Mouse (Mus musculus) spleen, adult 2 months (tissue): ENCODE data around the gene Gsk3a. TPM values are rescaled to one million over a fixed set of nuclear protein-coding genes. Genes with fewer than 3 reads are reported as not detected.

Experiments used
- DNase-seq, 2 experiments: peaks; one replicate each; pipeline versions ENCODE4 v3.0.0 to v3.0.0-alpha.2; 2012 to 2021; ENCODE audit warnings: low spot score in 2 of 2, low read depth in 1 of 2
- H3K27ac ChIP-seq: fragments of 200-500 bp; 2 replicates; pipeline ENCODE4 v1.5.1; 2012; ENCODE audit warnings: low read length, inconsistent platforms; ENCODE audit not compliant: insufficient read depth
- H3K27me3 ChIP-seq: fragments of 200-500 bp; 2 replicates; pipeline ENCODE4 v1.6.1; 2012; ENCODE audit warnings: mild to moderate bottlenecking, moderate library complexity, low read length, inconsistent platforms; ENCODE audit not compliant: control insufficient read depth, insufficient read depth
- H3K36me3 ChIP-seq: fragments of 200-500 bp; 2 replicates; pipeline ENCODE4 v1.6.1; 2012; ENCODE audit warnings: mild to moderate bottlenecking, low read length, inconsistent platforms; ENCODE audit not compliant: control insufficient read depth, insufficient read depth
- H3K4me1 ChIP-seq: fragments of 200-500 bp; 2 replicates; pipeline ENCODE4 v1.6.1; 2011; ENCODE audit warnings: inconsistent platforms; ENCODE audit not compliant: control insufficient read depth, insufficient read depth, insufficient read length
- H3K4me3 ChIP-seq: fragments of 200-500 bp; 2 replicates; pipeline ENCODE4 v1.5.1; 2011; ENCODE audit warnings: mild to moderate bottlenecking, inconsistent platforms; ENCODE audit not compliant: insufficient read depth, insufficient read length; ENCODE audit errors: extremely low read depth
- CTCF ChIP-seq: fragments of 200-500 bp; IDR thresholded peaks from 2 replicates; pipeline ENCODE4 v1.5.1; 2011; ENCODE audit warnings: mild to moderate bottlenecking, inconsistent platforms; ENCODE audit not compliant: insufficient read depth, insufficient read length, insufficient replicate concordance; ENCODE audit errors: extremely low read depth
- POLR2A ChIP-seq: fragments of 200-500 bp; IDR thresholded peaks from 2 replicates; pipeline ENCODE4 v1.6.1; 2011; ENCODE audit warnings: low read depth, low read length, inconsistent platforms
- WGBS: fragments of 180-500 bp; shearing (Covaris S2); methylation state at CpG from one replicate; pipeline ENCODE4 v1.1.7; 2018; 5-methylcytosine and 5-hydroxymethylcytosine counted together
- polyA plus RNA-seq: library from polyadenylated mRNA; depleted of rRNA; stranded (reverse); fragments of >200 nt; gene quantifications from 2 replicates; pipeline ENCODE4 v1.2.3, GENCODE M21; 2012

Gene Gsk3a
- polyA plus RNA-seq, 1 experiment: 106 TPM

DNA sequence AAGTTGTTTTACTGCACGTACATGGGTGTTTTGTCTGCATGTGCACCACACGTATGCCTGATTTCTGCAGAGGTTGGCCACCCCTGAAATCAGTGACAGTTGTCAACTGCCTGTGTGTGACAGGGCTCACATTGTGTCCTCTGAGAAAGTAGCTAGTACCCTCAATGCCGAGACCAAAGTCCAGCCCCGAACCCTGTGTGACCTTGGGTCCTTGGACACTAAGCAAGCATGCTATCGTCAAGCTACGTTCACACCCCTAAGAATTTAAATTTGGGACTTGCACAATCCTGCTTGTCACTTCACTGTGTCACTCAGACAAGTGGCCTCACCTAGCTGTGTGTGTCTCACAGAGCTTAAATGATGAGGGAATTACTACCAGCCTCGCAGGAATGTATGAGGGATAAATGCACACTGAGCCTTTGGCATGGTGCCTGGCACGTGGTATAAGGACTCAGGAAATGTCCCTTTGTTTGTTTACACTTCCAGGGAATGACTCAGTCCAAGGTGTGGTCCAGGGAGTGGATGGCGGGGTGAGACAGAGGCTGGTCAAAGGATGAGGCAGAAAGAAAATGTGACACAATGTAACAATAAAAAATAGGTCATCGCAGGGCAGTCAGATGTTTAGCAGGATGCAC is 40.1 kb downstream of the Gsk3a start:
- 82% methylated on average over 10 of the region's 10 CpGs for WGBS
- no peaks in the 10 kb centered on the region for H3K27me3 ChIP-seq
- peaks cover 10% of the 10 kb centered on the region for H3K36me3 ChIP-seq
- TF ChIP-seq CTCF: no peak
- no peak for TF ChIP-seq POLR2A
- H3K27ac ChIP-seq: no peak overlapping the region
- DNase-seq: no peak
- no peaks in the 10 kb centered on the region; the same call in 1 of the 2 replicates for H3K4me1 ChIP-seq
- H3K4me3 ChIP-seq: no peak overlapping the region

GRCm38 (mm10) chr7:25196107-25196506 is 41.5 kb downstream of the Gsk3a start:
- DNase-seq: no peak
- Histone ChIP-seq H3K4me3 (no peak overlapping the region), H3K36me3 (no peaks in the 10 kb centered on the region; the same call in 1 of the 2 replicates), H3K27ac (no peak overlapping the region), H3K27me3 (no peaks in the 10 kb centered on the region), H3K4me1 (no peaks in the 10 kb centered on the region; the same call in 1 of the 2 replicates)
- 46% methylated on average over 9 of the region's 9 CpGs for WGBS
- no peak for TF ChIP-seq POLR2A
- TF ChIP-seq CTCF: no peak

GRCm38 (mm10) chr7:25195148-25195547 is 42.5 kb downstream of the Gsk3a start:
- no peak overlapping the region for H3K4me3 ChIP-seq
- H3K27ac ChIP-seq: no peak overlapping the region
- no peaks in the 10 kb centered on the region; the same call in 1 of the 2 replicates for H3K4me1 ChIP-seq
- TF ChIP-seq CTCF: no peak
- no peak for TF ChIP-seq POLR2A
- DNase-seq: no peak
- no peaks in the 10 kb centered on the region for H3K36me3 ChIP-seq
- H3K27me3 ChIP-seq: no peaks in the 10 kb centered on the region
- WGBS: 94% methylated on average over 3 of the region's 3 CpGs

DNA sequence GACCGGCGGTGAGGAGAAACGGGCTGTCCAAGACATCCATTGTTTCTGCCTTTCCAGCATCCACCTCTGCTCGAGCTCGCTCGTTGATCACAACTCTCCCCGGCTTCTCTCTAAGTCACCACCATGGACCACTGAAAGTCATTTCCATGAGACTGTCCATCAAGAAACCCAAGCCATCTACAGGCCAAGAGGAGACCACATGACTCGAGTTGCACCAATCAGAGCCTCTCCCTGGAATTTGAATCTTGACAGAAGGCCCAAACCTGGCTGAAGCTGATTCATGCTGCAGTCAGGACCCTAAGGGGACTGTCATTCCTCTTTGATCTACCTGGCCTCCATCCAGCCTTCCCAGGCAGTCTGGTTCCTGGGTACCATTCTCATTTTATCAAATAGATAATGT is 45.5 kb downstream of the Gsk3a start:
- WGBS: 91% methylated on average over 8 of the region's 8 CpGs
- no peak for DNase-seq
- no peak overlapping the region for H3K27ac ChIP-seq

DNA sequence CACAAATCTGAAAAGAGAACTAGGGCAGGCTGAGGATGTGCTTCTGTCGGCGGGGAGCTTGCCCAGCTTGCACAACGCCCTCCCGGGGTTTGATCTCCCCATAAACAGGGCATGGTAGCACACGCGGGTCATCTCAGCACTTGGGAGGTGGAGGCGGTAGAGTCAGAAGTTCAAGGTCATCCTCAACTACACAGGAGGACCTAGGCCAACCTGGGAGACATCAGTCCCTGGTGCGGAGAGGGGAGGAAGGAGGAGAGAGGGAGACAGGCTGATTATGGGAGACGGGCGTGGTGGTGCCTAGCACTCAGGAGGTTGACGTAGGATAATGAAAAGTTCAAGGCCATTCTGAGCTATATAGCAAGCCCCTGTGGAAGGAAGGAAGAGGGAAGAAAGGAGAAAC is 46.8 kb downstream of the Gsk3a start:
- no peaks in the 10 kb centered on the region for H3K36me3 ChIP-seq
- TF ChIP-seq CTCF (no peak), POLR2A (no peak)
- no peak overlapping the region for H3K4me3 ChIP-seq
- H3K27ac ChIP-seq: no peak overlapping the region
- WGBS: 87% methylated on average over 11 of the region's 11 CpGs
- DNase-seq: no peak
- no peaks in the 10 kb centered on the region for H3K4me1 ChIP-seq
- H3K27me3 ChIP-seq: no peaks in the 10 kb centered on the region

More for the DNA sequence above, 45.5 kb downstream of the Gsk3a start:
- TF ChIP-seq CTCF (no peak), POLR2A (no peak)
- Histone ChIP-seq H3K36me3 (no peaks in the 10 kb centered on the region), H3K27me3 (no peaks in the 10 kb centered on the region), H3K4me3 (no peak overlapping the region), H3K4me1 (no peaks in the 10 kb centered on the region)

DNA sequence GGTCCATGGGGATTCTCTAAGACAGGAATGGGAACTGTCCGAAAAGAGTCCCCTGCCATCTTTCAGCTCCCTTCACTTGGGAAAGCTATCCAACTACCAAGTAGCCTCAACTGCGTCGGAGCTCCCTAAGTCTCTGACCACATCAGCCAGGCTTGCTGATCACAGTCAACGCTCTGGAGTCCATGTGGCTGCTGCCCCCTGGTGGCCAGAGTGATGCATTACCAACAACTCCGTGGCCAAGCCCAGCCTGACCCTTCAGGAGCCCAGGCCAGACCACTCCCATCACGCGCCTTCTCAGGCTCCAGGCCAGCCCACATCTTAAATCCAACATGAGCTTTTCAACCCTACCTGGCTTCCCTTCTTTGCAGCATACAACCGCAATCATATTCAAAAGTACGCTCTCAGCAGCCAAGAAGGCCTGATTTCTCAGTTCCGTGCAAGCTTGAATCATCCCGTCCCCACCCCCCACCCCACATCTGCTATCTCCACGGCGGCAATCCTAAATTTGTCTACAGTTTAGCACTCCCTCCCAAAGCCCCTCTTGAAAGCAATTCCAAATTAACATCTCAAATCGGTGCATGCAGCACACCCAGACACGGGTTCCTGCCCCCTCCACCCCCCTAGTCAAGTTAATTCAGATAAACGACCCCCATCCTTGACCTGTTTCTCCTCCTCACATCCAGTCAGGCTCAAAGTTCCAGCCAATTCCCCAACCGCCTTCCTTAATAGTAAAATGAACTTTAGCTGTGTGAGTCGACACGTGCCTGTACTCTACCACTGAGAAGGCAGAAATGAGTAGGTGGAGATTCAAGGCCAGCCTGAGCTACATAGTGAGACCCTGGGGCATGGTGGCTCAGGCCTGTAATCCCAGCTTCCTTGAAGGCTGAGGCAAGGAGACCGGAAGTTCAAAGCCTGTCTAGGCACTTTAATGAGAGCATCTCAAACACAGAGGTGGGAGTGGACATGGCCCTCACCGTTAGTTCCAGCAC is 49.7 kb downstream of the Gsk3a start:
- Histone ChIP-seq H3K4me1 (no peaks in the 10 kb centered on the region), H3K4me3 (no peak overlapping the region), H3K27me3 (no peaks in the 10 kb centered on the region), H3K36me3 (no peaks in the 10 kb centered on the region), H3K27ac (no peak overlapping the region)
- WGBS: 47% methylated on average over 21 of the region's 21 CpGs
- DNase-seq: peak; percentile 44 to 82
- TF ChIP-seq POLR2A (no peak), CTCF (peak; percentile 99)

- Histone ChIP-seq H3K4me3 (no peak overlapping the region), H3K36me3 (no peaks in the 10 kb centered on the region), H3K27me3 (peaks cover 8% of the 10 kb centered on the region), H3K4me1 (peaks cover 19% of the 10 kb centered on the region), H3K27ac (no peak overlapping the region)
- DNase-seq: no peak
- no peak for TF ChIP-seq POLR2A
- WGBS: 70% methylated on average over 6 of the region's 6 CpGs
Measured at GRCm38 (mm10) chr7:25184091-25184490, 53.6 kb downstream of the Gsk3a start.
